Mouse (Mus musculus) kidney, embryonic 15.5 days (tissue): ENCODE results near the gene Cldn12. TPM values are rescaled to one million over a fixed set of nuclear protein-coding genes. Genes with fewer than 3 reads are reported as not detected.

Experiments
- ATAC-seq: fragments of 200-750 bp; cut with Nextera tagmentation; replicated peaks from 2 replicates; pipeline ENCODE4 v1.8.0; 2017; ENCODE audit warnings: moderate TSS enrichment; ENCODE audit not compliant: low FRiP score
- H3K27ac ChIP-seq: fragments of 300-500 bp; sonication (generic); 2 replicates; pipeline ENCODE4 v1.5.1; 2015; ENCODE audit warnings: mild to moderate bottlenecking, inconsistent platforms
- H3K27me3 ChIP-seq: fragments of 300-500 bp; sonication (generic); 2 replicates; pipeline ENCODE4 v1.6.1; 2015; ENCODE audit warnings: inconsistent platforms
- H3K36me3 ChIP-seq: fragments of 300-500 bp; sonication (generic); 2 replicates; pipeline ENCODE4 v1.6.1; 2015; ENCODE audit warnings: inconsistent platforms
- H3K4me1 ChIP-seq: fragments of 300-500 bp; sonication (generic); 2 replicates; pipeline ENCODE4 v1.6.1; 2015; ENCODE audit warnings: inconsistent platforms
- H3K4me2 ChIP-seq: fragments of 300-500 bp; sonication (generic); 2 replicates; pipeline ENCODE4 v1.6.1; 2015; ENCODE audit warnings: moderate library complexity, mild to moderate bottlenecking, inconsistent platforms
- H3K4me3 ChIP-seq: fragments of 300-500 bp; sonication (generic); replicated peaks from 2 replicates; pipeline ENCODE4 v1.5.1; 2015; ENCODE audit warnings: mild to moderate bottlenecking, inconsistent platforms
- H3K9ac ChIP-seq: fragments of 300-500 bp; sonication (generic); 2 replicates; pipeline ENCODE4 v1.6.1; 2015; ENCODE audit warnings: mild to moderate bottlenecking, inconsistent platforms
- H3K9me3 ChIP-seq: fragments of 300-500 bp; sonication (generic); replicated peaks from 2 replicates; pipeline ENCODE4 v1.6.1; 2016; ENCODE audit warnings: inconsistent platforms
- WGBS: fragments of 180-500 bp; shearing (Covaris S2); methylation state at CpG from one replicate; pipeline ENCODE4 v1.1.7; 2015; ENCODE audit warnings: mixed read lengths; 5-methylcytosine and 5-hydroxymethylcytosine counted together
- polyA plus RNA-seq: library from polyadenylated mRNA; unstranded; fragments of >200 nt; fragmentation: Nextera tagmentation; extraction: Ambion mirVana; gene quantifications from 2 replicates; pipeline ENCODE4 v1.2.1, GENCODE M21; 2015

The Cldn12 gene
- polyA plus RNA-seq, result 31.4 and 32.5 TPM in 2 replicates

DNA sequence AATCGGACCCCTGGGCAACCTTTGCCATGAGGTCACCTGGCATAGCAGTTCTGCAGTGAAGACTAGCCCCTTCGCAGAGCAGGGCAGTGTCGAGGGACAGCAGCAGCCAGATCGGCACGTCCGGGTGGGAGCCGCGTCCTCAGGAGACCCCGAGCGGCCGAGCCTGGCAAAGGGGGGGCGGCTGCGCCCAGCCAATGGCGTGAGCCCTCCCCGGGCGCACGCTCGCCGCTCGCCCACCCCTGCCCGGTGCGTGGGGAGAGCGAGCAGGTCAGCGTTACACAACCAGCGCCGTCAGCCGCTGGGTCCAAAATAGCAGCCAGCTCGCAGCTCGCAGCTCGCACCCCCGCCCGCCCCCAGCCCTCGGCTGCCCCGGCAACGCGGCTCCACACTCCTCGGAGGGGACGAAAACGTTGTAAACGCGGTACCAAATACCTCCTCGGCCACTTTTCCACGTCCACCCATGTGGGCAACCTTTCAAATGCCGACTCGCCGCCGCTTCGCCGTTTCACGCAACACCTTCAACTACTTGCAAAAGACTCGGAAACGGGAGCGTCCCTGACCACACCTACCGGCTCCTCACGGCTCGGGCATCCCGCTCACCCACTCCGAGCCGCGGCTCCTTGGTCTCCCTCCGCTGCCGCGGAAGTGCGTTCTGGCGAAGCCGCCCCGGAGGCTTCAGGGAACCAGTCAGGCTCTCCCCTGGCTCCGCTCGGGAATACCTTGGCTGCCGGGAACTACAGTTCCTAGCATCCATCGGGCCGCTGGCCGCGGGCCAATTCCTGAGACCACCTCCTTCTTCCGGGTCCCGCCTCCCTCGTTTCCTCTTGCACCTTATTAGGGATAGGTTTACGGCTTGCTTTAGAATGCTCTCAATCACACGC, at the start of gene Cldn12:
Gene Cldn12, minus strand, starts transcription at position 763 of the 881 bp plus-strand sequence.
- Histone ChIP-seq H3K9me3 (no peaks in the 10 kb centered on the region), H3K4me3 (peak within 1 kb of the TSS; percentile 72), H3K4me2 (peak within 1 kb of the TSS; percentile 78), H3K36me3 (peaks cover 9% of the 10 kb centered on the region; the same call in 1 of the 2 replicates), H3K27ac (peak within 1 kb of the TSS; percentile 92), H3K27me3 (no peaks in the 10 kb centered on the region), H3K9ac (peak within 1 kb of the TSS; percentile 72), H3K4me1 (peaks cover 4% of the 10 kb centered on the region; the same call in 1 of the 2 replicates)
- ATAC-seq, result peak; percentile 97
- under 1% methylated on average over 78 of the region's 79 CpGs for WGBS

DNA sequence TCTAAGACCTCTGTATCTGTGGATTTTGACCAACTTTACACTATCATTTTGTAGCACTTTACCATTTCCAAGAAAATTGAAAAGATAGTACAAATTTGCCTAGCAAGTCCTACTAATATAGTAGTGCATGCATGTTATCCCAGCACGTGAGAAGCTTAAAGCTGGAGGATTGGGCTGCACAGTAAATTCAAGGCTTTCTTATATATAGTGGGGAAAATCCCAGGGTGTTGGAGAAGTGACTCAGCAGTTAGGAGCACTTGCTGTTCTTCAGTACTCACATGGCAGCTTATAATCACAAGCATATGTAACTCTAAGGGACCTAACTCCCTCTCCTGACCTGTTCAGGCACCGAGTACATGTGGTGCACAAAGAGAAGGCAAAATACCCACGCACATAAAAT, 47.7 kb upstream of the Cldn12 start:
- no peak overlapping the region for H3K4me3 ChIP-seq
- H3K4me2 ChIP-seq, result no peak overlapping the region
- no peak for ATAC-seq
- 66% methylated on average over 3 of the region's 3 CpGs for WGBS
- H3K27ac ChIP-seq, result no peak overlapping the region
- H3K9ac ChIP-seq, result no peak overlapping the region
- H3K27me3 ChIP-seq, result 0 out of 2 replicates have a peak, but pooled peaks cover 11% of the 10 kb centered on the region
- no peaks in the 10 kb centered on the region for H3K9me3 ChIP-seq
- peaks cover 15% of the 10 kb centered on the region for H3K4me1 ChIP-seq
- H3K36me3 ChIP-seq, result no peaks in the 10 kb centered on the region

DNA sequence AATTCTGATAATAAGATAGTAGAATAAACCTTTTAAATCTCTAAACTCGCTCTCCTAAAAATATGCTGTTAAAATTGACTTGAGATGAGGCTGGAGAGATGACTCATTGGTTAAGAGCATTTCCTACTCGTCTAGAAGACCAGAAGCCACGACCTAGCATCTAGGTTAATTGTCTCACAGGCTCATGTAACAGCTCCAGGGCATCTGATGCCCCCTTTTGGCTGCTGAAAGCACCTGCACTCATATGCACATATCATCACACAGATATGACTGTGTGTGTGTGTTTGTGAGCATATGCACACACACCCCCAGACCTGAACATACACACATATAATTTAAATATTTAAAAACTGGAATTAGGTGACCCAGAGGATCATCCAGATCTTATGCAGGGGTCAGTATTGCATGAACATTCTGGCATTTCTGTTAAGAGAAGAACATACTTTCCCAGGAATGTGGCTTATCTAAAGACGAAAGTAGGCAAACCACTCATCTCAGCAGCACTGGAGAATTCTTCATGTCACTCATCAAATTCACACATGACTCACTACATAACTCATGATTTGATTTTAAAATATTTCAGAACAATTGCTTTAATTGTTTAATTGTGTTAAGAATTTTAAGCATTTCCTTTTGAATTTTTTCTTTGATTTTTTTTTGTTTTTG, 46.4 kb upstream of the Cldn12 start:
- Histone ChIP-seq H3K27ac (no peak overlapping the region), H3K36me3 (no peaks in the 10 kb centered on the region), H3K9ac (no peak overlapping the region), H3K9me3 (no peaks in the 10 kb centered on the region), H3K4me3 (no peak overlapping the region), H3K4me2 (no peak overlapping the region), H3K4me1 (peaks cover 16% of the 10 kb centered on the region), H3K27me3 (0 out of 2 replicates have a peak, but pooled peaks cover 11% of the 10 kb centered on the region)
- WGBS, result 64% methylated on average over 4 of the region's 4 CpGs
- no peak for ATAC-seq

DNA sequence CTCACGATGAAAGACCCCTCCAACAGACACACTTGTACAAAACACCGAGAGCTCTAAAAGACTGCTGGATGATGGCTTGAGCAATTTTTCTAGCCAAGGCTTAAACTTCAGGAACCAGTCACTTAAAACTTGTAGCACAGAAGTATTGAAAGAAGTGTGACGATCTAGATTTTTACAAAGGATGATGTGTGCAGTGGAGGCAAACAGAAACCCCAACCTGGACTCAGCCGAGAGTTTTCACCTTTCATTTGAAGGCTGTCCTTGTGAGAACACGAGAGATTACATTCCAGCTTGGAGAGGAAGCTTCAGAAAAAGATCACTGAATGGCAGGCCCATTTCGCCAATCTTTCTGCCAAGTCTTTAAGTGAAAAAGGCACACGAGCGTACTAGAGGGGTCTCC, 45.0 kb upstream of the Cldn12 start:
- WGBS, result 38% methylated on average over 8 of the region's 8 CpGs
- peak; percentile 9; the same call in 1 of the 2 replicates for ATAC-seq

DNA sequence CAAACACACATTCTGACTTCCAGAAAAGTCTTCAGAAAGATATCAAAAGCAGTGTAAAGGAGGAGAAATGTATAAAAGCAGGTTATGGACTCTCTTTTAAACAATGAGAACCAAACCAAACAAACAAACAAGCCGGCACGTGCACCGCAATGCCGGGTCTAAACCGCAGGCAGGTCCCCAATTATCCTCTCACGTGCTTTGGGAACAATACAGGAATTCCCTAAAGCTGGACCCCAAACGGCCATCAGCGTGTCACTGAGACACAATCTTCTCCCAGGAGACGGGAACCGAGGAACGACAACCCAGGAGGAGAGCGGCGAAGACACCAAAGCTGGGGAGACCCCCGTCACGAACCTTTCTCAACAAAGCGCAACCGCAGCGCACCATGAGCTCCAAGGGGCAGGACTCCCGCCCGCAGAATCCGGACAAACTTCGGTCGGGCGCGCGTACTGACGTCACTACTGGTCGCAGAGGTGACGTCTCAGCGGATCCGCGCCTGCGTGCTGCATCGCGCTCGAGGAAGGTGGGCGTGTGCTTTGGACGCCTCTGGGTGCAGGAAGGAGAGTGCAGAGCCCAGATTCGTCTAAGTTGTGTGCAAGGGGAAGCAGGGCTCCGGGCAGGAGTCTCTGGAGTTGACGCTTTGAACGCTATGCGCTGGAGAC, 44.5 kb upstream of the Cldn12 start, which contains the start of gene Gtpbp10:
Gene Gtpbp10, minus strand, starts transcription at position 460 of the 662 bp plus-strand sequence.
- H3K9ac ChIP-seq, result peak within 1 kb of the TSS; percentile 73
- H3K27ac ChIP-seq, result peak within 1 kb of the TSS; percentile 71
- peak within 1 kb of the TSS; percentile 65 for H3K4me3 ChIP-seq
- peak within 1 kb of the TSS; percentile 70 for H3K4me2 ChIP-seq
- H3K9me3 ChIP-seq, result no peaks in the 10 kb centered on the region
- H3K27me3 ChIP-seq, result 0 out of 2 replicates have a peak, but pooled peaks cover 11% of the 10 kb centered on the region
- peaks cover 16% of the 10 kb centered on the region for H3K4me1 ChIP-seq
- peak; percentile 99 for ATAC-seq
- WGBS, result under 1% methylated on average over 43 of the region's 43 CpGs
- peaks cover 11% of the 10 kb centered on the region for H3K36me3 ChIP-seq

More for the DNA sequence above, 45.0 kb upstream of the Cldn12 start:
- Histone ChIP-seq H3K27ac (peak overlapping the region; percentile 71; the same call in 1 of the 2 replicates), H3K36me3 (peaks cover 5% of the 10 kb centered on the region), H3K9me3 (no peaks in the 10 kb centered on the region), H3K27me3 (0 out of 2 replicates have a peak, but pooled peaks cover 11% of the 10 kb centered on the region), H3K4me3 (peak overlapping the region; percentile 65), H3K9ac (peak overlapping the region; percentile 73), H3K4me2 (peak overlapping the region; percentile 70), H3K4me1 (peaks cover 16% of the 10 kb centered on the region)

DNA sequence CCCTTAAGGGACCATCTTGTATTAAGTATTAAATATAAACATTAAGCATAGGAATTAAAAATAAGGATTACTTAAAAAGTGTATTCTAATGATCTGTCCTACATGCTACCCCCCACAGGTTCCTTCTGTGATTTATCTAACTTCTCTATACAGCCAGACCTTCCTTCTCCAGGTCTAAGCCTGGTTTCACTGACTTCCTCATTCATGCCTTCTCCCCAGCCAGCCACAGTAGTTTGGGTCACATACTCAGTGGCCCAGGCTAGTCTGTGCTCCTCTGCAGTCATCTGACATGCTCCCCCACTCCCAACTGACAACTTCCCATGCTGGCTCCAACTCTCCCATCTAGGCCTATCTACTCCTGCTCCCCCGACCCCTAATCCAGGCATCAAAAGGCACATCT, 36.4 kb upstream of the Cldn12 start:
- no peak for ATAC-seq
- WGBS, result 80% methylated on average over 1 of the region's 1 CpGs
- Histone ChIP-seq H3K9ac (no peak overlapping the region), H3K27me3 (no peaks in the 10 kb centered on the region), H3K27ac (no peak overlapping the region), H3K36me3 (peaks cover 72% of the 10 kb centered on the region), H3K4me2 (no peak overlapping the region), H3K4me3 (no peak overlapping the region), H3K4me1 (no peaks in the 10 kb centered on the region), H3K9me3 (no peaks in the 10 kb centered on the region)

DNA sequence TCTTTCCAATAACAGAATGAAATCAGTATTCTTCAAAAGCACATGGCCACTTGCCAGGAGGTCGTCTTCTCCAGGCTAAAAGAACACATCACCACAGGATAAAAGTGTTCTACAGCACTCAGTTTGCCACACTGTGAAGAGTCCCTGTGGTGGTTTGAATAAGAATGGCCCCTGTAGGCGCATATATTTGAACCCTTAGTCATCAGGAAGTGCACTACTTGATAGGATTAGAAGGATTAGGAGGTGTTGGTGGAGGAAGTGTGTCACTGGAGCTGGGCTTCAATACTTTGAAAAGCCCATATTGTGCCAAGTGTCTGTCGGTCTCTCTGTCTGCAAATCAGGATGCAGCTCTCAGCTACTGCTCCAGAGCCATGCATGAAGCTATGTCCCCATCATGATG, 25.6 kb upstream of the Cldn12 start:
- Histone ChIP-seq H3K4me1 (no peaks in the 10 kb centered on the region), H3K27me3 (no peaks in the 10 kb centered on the region), H3K4me3 (no peak overlapping the region), H3K9me3 (no peaks in the 10 kb centered on the region), H3K9ac (no peak overlapping the region), H3K27ac (no peak overlapping the region), H3K36me3 (peaks cover 54% of the 10 kb centered on the region), H3K4me2 (no peak overlapping the region)
- no peak for ATAC-seq
- 77% methylated on average over 3 of the region's 3 CpGs for WGBS

DNA sequence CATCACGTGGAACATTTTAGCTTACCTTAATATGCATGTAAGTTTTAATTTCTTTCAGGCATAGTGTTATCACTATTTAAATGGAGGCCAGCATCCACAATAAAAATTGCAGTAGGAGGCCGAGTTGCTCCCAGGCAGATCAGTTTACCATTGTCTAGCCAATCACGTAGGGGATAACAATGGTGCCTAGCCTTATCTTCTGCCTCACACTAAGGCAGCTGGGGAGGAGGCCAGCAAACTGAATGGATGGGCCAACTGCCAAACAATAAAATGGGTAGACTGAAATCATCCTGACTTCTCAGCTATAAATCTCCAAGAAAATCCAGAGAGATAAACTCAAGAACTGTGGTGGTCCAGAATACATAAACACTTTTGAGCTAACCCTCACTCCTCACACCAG, 25.0 kb upstream of the Cldn12 start:
- H3K27ac ChIP-seq, result no peak overlapping the region
- no peak overlapping the region for H3K4me3 ChIP-seq
- no peak overlapping the region for H3K9ac ChIP-seq
- H3K4me2 ChIP-seq, result no peak overlapping the region
- no peak for ATAC-seq
- H3K4me1 ChIP-seq, result no peaks in the 10 kb centered on the region
- WGBS, result 77% methylated on average over 3 of the region's 3 CpGs
- H3K36me3 ChIP-seq, result peaks cover 53% of the 10 kb centered on the region
- no peaks in the 10 kb centered on the region for H3K27me3 ChIP-seq
- H3K9me3 ChIP-seq, result no peaks in the 10 kb centered on the region

DNA sequence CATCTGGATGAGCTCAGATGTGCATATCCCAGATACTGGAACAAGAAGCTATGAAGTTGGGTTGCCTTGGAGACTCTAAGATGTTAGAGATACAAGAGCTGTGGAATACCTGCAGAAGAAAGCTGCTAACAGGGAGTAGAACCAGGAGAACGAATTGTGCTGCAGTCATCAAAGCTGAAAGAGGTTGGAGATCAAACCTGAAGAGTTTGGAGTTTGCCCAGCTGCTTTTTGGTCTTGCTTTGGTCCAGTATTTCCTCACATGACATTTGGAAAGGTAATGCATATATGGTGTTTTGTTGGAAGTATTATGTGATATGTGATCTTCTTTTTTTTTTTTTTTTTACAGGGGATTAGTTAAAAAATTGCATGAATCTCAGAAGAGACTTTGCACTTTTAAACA, 21.4 kb upstream of the Cldn12 start:
- Histone ChIP-seq H3K27me3 (no peaks in the 10 kb centered on the region), H3K36me3 (peaks cover 22% of the 10 kb centered on the region), H3K27ac (no peak overlapping the region), H3K9ac (no peak overlapping the region), H3K4me2 (no peak overlapping the region), H3K4me1 (no peaks in the 10 kb centered on the region), H3K4me3 (no peak overlapping the region), H3K9me3 (no peaks in the 10 kb centered on the region)
- 92% methylated on average over 1 of the region's 1 CpGs for WGBS
- no peak for ATAC-seq

DNA sequence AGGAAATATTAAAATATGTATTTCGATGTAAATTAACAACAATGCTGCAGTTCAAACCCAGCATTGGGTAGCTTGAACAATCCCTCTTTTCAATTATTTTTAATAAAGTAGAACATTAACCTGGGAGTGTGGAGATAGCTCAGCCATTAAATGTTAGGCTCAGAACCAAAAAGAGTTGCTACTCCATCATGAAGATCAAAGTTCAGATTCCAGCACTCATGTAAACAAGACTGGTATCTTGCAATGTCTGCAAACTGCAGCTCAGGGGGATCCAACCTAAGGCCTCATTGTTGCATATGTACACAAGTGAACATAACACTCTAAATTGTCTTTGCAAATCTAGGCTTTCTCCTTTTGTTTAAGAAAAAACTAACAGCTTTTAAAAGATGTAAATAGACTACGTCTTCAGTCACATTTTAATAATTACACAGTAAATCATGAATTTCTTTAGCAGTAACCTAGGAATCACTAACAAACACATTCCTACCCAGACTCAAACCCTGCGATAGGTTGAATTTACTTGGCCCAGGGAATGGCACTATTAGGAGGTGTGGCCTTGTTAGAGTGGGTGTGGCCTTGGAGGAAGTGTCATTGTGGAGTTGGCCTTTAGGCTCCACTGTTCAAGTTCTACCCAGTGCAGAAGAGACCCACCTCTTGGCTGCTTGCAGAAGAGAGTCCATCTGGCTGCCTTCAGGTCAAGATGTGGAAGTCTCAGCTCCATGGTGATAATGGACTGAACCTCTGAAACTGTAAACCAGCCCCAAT, 19.1 kb upstream of the Cldn12 start:
- no peak overlapping the region for H3K4me3 ChIP-seq
- WGBS, result 81% methylated on average over 3 of the region's 3 CpGs
- no peak overlapping the region for H3K9ac ChIP-seq
- no peaks in the 10 kb centered on the region for H3K9me3 ChIP-seq
- peak; percentile 87 for ATAC-seq
- H3K27me3 ChIP-seq, result no peaks in the 10 kb centered on the region
- no peaks in the 10 kb centered on the region for H3K4me1 ChIP-seq
- H3K4me2 ChIP-seq, result no peak overlapping the region
- peak overlapping the region; percentile 56 for H3K27ac ChIP-seq
- H3K36me3 ChIP-seq, result peaks cover 9% of the 10 kb centered on the region

DNA sequence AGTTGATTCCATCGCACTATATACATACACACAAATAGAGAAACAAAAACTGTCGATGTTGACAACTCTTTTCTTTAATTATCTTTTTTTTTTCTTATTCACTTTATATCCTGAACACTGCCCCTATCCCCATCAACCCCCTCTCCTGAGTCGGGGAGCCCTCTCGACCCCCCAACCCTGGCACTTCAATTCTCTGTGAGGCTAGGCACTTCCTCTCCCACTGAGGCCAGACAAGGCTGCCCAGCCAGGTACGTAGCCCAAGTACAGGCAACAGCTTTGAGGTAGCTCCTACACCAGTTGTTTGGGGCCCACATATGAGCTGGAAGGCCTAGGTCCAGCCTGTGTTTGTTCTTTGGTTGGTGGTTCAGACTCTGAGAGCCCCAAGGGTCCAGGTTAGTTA, 653 bp upstream of the Cldn12 start:
- peaks cover 8% of the 10 kb centered on the region; the same call in 1 of the 2 replicates for H3K36me3 ChIP-seq
- H3K9me3 ChIP-seq, result no peaks in the 10 kb centered on the region
- 81% methylated on average over 5 of the region's 5 CpGs for WGBS
- no peak overlapping the region for H3K27ac ChIP-seq
- H3K9ac ChIP-seq, result no peak overlapping the region
- no peak for ATAC-seq
- no peak overlapping the region for H3K4me3 ChIP-seq
- peak overlapping the region; percentile 78; the same call in 1 of the 2 replicates for H3K4me2 ChIP-seq
- H3K27me3 ChIP-seq, result 0 out of 2 replicates have a peak, but pooled peaks cover 2% of the 10 kb centered on the region
- peaks cover 4% of the 10 kb centered on the region; the same call in 1 of the 2 replicates for H3K4me1 ChIP-seq
